8 mouse cellular contexts compared by ENCODE assay signal in genomic region chr15:26309291-26309931, GRCm38 (mm10). TPM values are rescaled to one million over a fixed set of nuclear protein-coding genes. Genes with fewer than 3 reads are reported as not detected.
DNase-seq lines count a peak whose midpoint lies in the region; ATAC-seq lines count a peak whose summit lies in the region.
"Had no signal": no experiment of that assay in that cellular context is flagged by ENCODE, and none has a peak within 500 bp of the region (broad histone marks: within the 10 kb centered on the region; RNA-seq: fewer than 3 reads in every experiment).

No protein-coding gene starts in this region.

- under 1% methylated on average over 59 of the region's 62 CpGs for WGBS in forebrain, embryonic 14.5 days
- under 1% methylated on average over 59 of the region's 62 CpGs for WGBS in hindbrain, embryonic 11.5 days

- DNase-seq in NIH3T3 (ENCODE audit: low read depth): peak; percentile 64
- peak; percentile 41 for DNase-seq in c-Kit-positive CD71-negative TER-119-negative erythroid progenitor cells, embryonic 14.5 days (ENCODE audit: low read depth)
- DNase-seq in forebrain, embryonic 14.5 days (ENCODE audit: low spot score): peak; percentile 59
- DNase-seq in hindbrain, embryonic 11.5 days (ENCODE audit: low spot score): peak; percentile 87
- DNase-seq in layer of hippocampus, postnatal 14 days (ENCODE audit: low spot score in 2 of 2): peak; percentile 20 to 39
- DNase-seq in lung, postnatal 14 days: peak; percentile 73
- peak; percentile 46 for DNase-seq in right cerebral cortex, postnatal 14 days

- H3K9me3 ChIP-seq in forebrain, embryonic 14.5 days (replicated peaks; ENCODE audit: control insufficient read depth, low read length): no peaks in the 10 kb centered on the region
- H3K9me3 ChIP-seq in hindbrain, embryonic 11.5 days (ENCODE audit: control insufficient read depth, low read length): no peaks in the 10 kb centered on the region

- ATAC-seq in forebrain, embryonic 14.5 days: peak; percentile 54
- peak; percentile 58 for ATAC-seq in hindbrain, embryonic 11.5 days (ENCODE audit: low FRiP score)

- peak overlapping the region; percentile 87 for H3K4me2 ChIP-seq in forebrain, embryonic 14.5 days (ENCODE audit: low read length)
- H3K4me2 ChIP-seq in hindbrain, embryonic 11.5 days (replicated peaks; ENCODE audit: low read depth, low read length): peak overlapping the region; percentile 97

- 0 out of 2 replicates have a peak, but pooled peaks cover 4% of the 10 kb centered on the region for H3K27me3 ChIP-seq in forebrain, embryonic 14.5 days (replicated peaks; ENCODE audit: control insufficient read depth, insufficient read depth, low read length)
- no peaks in the 10 kb centered on the region for H3K27me3 ChIP-seq in hindbrain, embryonic 11.5 days (ENCODE audit: control insufficient read depth, insufficient read depth, low read length)

- H3K36me3 ChIP-seq in forebrain, embryonic 14.5 days (ENCODE audit: control insufficient read depth, insufficient read depth, low read length): no peaks in the 10 kb centered on the region
- no peaks in the 10 kb centered on the region for H3K36me3 ChIP-seq in hindbrain, embryonic 11.5 days (ENCODE audit: control insufficient read depth, insufficient read depth, low read length)

- peak overlapping the region; percentile 80 for H3K9ac ChIP-seq in forebrain, embryonic 14.5 days (ENCODE audit: low read length)
- H3K9ac ChIP-seq in hindbrain, embryonic 11.5 days (ENCODE audit: low read depth, low read length): peak overlapping the region; percentile 65

- no peaks in the 10 kb centered on the region for H3K4me1 ChIP-seq in forebrain, embryonic 14.5 days (ENCODE audit: control insufficient read depth, insufficient read depth, low read length)
- no peaks in the 10 kb centered on the region for H3K4me1 ChIP-seq in hindbrain, embryonic 11.5 days (replicated peaks; ENCODE audit: control insufficient read depth, insufficient read depth, low read length)

- H3K4me3 ChIP-seq in forebrain, embryonic 14.5 days (ENCODE audit: low read depth, low read length): peak overlapping the region; percentile 65
- H3K4me3 ChIP-seq in hindbrain, embryonic 11.5 days (ENCODE audit: low read depth, low read length): peak overlapping the region; percentile 62

- H3K27ac ChIP-seq in forebrain, embryonic 14.5 days (ENCODE audit: low read depth, low read length): peak overlapping the region; percentile 77
- peak overlapping the region; percentile 78 for H3K27ac ChIP-seq in hindbrain, embryonic 11.5 days (ENCODE audit: low read depth, low read length)

RNA-seq across cellular contexts. Expression of gene March11, which starts 0.6 kb away (rescaled TPM):
- polyA plus RNA-seq in forebrain, embryonic 14.5 days (2014; fragmentation: Nextera tagmentation; extraction: Ambion mirVana): 3.2 and 4.6 TPM in 2 replicates
- polyA plus RNA-seq in hindbrain, embryonic 11.5 days (2014; fragmentation: Nextera tagmentation; extraction: Ambion mirVana): 3.3 and 3.6 TPM in 2 replicates
- total RNA-seq in layer of hippocampus, postnatal 14 days (2021): 1 to 10 TPM; 6.5 to 8.2 TPM
- total RNA-seq: neutrophil, adult 5-6 weeks had no signal

Comparison
In these comparisons a context has a peak if more than half of its experiments do, and no peak if none do; other contexts are left out.
1. Peak in every context shown above with its lines: DNase-seq, ATAC-seq, H3K4me3 ChIP-seq and H3K27ac ChIP-seq.
2. DNase-seq: peak in every context shown above with its lines; median percentile 87 in hindbrain, embryonic 11.5 days; 73 in lung, postnatal 14 days; 64 in NIH3T3; 59 in forebrain, embryonic 14.5 days; 46 in right cerebral cortex, postnatal 14 days; 41 in c-Kit-positive CD71-negative TER-119-negative erythroid progenitor cells, embryonic 14.5 days; 30 in layer of hippocampus, postnatal 14 days.